Mouse (Mus musculus) megakaryocyte, embryonic 14.5 days (primary cell): ENCODE results near the gene Meox1.

Experiments used
- FLI1 ChIP-seq: IDR thresholded peaks from 2 replicates; pipeline ENCODE4 v1.6.1; 2012; ENCODE audit warnings: low read length, inconsistent platforms, mixed read lengths
- GATA1 ChIP-seq: IDR thresholded peaks from 3 replicates; pipeline ENCODE4 v1.6.1; 2012; ENCODE audit warnings: mixed read lengths, low read length, inconsistent platforms, borderline replicate concordance

GRCm38 (mm10) chr11:101871435-101871834 is 22.7 kb downstream of the Meox1 start:
- TF ChIP-seq GATA1 (no peak), FLI1 (no peak)
